Mouse (Mus musculus) testis, adult 2 months (tissue): ENCODE results near the gene Rapgef2.

ENCODE experiments used
- CTCF ChIP-seq: fragments of 200-500 bp; IDR thresholded peaks from 2 replicates; pipeline ENCODE4 v1.5.1; 2012; ENCODE audit warnings: low read depth, mild to moderate bottlenecking, inconsistent platforms, low read length, moderate library complexity; ENCODE audit not compliant: control insufficient read depth, insufficient read depth, insufficient replicate concordance
- POLR2A ChIP-seq: fragments of 200-500 bp; IDR thresholded peaks from 2 replicates; pipeline ENCODE4 v1.6.1; 2012; ENCODE audit warnings: low read depth, mild to moderate bottlenecking, inconsistent platforms, low read length, moderate library complexity; ENCODE audit not compliant: control insufficient read depth

- TF ChIP-seq CTCF (no peak), POLR2A (no peak)
These were observed 95.9 kb downstream of the Rapgef2 start for GRCm38 (mm10) chr3:79190377-79190776.
